Comparison of ENCODE assay signal across 11 mouse cellular contexts in genomic region chr2:128392344-128392743, GRCm38 (mm10).
DNase-seq lines count a peak whose midpoint lies in the region; ATAC-seq and TF ChIP-seq lines count a peak whose summit lies in the region.
"Had no signal": no experiment of that assay in that cellular context is flagged by ENCODE, and none has a peak within 500 bp of the region (broad histone marks: within the 10 kb centered on the region; RNA-seq: fewer than 3 reads in every experiment).

No protein-coding gene starts in this region.

- no peak for TF ChIP-seq CTCF in gastrocnemius, adult 2 months (IDR thresholded peaks at IDR 0.05)

- H3ac ChIP-seq in myocyte (ENCODE audit: control insufficient read depth, insufficient read length) = no peak overlapping the region

- H3K36me3 ChIP-seq in myocyte (ENCODE audit: control insufficient read depth, insufficient read depth) = no peaks in the 10 kb centered on the region
- no peaks in the 10 kb centered on the region for H3K36me3 ChIP-seq in midbrain, embryonic 16.5 days (ENCODE audit: control insufficient read depth, insufficient read depth, low read length)

- no peak for TF ChIP-seq POLR2A in myocyte (IDR thresholded peaks at IDR 0.05; ENCODE audit: insufficient read length, low read depth)

- H3K9me3 ChIP-seq in midbrain, embryonic 16.5 days (replicated peaks; ENCODE audit: control insufficient read depth, low read length, poor library complexity, severe bottlenecking) = no peaks in the 10 kb centered on the region

- peaks cover 10% of the 10 kb centered on the region for H3K4me1 ChIP-seq in midbrain, embryonic 16.5 days (ENCODE audit: control insufficient read depth, insufficient read depth, low read length)

- H3K27me3 ChIP-seq in myocyte (ENCODE audit: control insufficient read depth, insufficient read depth, insufficient read length) = no peaks in the 10 kb centered on the region
- peaks cover 15% of the 10 kb centered on the region for H3K27me3 ChIP-seq in midbrain, embryonic 16.5 days (ENCODE audit: control insufficient read depth, insufficient read depth, low read depth, low read length)

- intact Hi-C loops in gastrocnemius, adult 2 months (cut with DNase I) = loop anchor here (5.0 kb wide), 2 partner anchors 50 to 110 kb away; no protein-coding TSS in a partner anchor

- no peak for DNase-seq in gastrocnemius, adult 2 months
- no peak for DNase-seq in gastrocnemius, postnatal 25 days
- DNase-seq in lung, postnatal 10 days = peak; percentile 39
- no peak for DNase-seq in lung, postnatal 4 days
- DNase-seq in cerebellum, postnatal 25 days = no peak
- DNase-seq: gastrocnemius, postnatal 36 days had no signal

- H3K79me2 ChIP-seq in myocyte (ENCODE audit: control insufficient read depth, insufficient read depth) = peaks cover 93% of the 10 kb centered on the region

- peak overlapping the region; percentile 9; the same call in 1 of the 2 replicates for H3K4me3 ChIP-seq in gastrocnemius, adult 2 months
- no peak overlapping the region for H3K4me3 ChIP-seq in myocyte
- no peak overlapping the region for H3K4me3 ChIP-seq in midbrain, embryonic 16.5 days (ENCODE audit: low read depth, low read length)

- 18% methylated on average over 9 of the region's 9 CpGs for WGBS in midbrain, embryonic 16.5 days

- peak overlapping the region; percentile 18 for H3K4me2 ChIP-seq in myocyte (ENCODE audit: low read depth)
- H3K4me2 ChIP-seq in midbrain, embryonic 16.5 days (ENCODE audit: low read length) = no peak overlapping the region

- peak; percentile 68 for ATAC-seq in granulocyte monocyte progenitor cell, adult 5-6 weeks (replicated peaks; ENCODE audit: poor library complexity, severe bottlenecking)
- no peak for ATAC-seq in midbrain, embryonic 16.5 days

- no peak overlapping the region for H3K9ac ChIP-seq in midbrain, embryonic 16.5 days (ENCODE audit: low read depth, low read length)
- H3K9ac ChIP-seq: liver, embryonic 14.5 days had no signal

- no peak overlapping the region for H3K27ac ChIP-seq in gastrocnemius, adult 2 months
- no peak overlapping the region for H3K27ac ChIP-seq in midbrain, embryonic 16.5 days (ENCODE audit: low read length)
- H3K27ac ChIP-seq: kidney, postnatal 0 days; liver, embryonic 14.5 days had no signal

TF ChIP-seq in myocyte, 11 proteins besides CTCF, POLR2A, EP300 and RAD21:
- TF ChIP-seq USF1 (IDR thresholded peaks at IDR 0.05; ENCODE audit: low read depth) (no peak), MYOD1 (IDR thresholded peaks at IDR 0.05; ENCODE audit: control insufficient read depth in 1 of 3, insufficient read length in 2 of 3, low read depth in 2 of 3) (no peak), TCF3 (IDR thresholded peaks at IDR 0.05; ENCODE audit: insufficient read length, low read depth) (no peak), REST (IDR thresholded peaks at IDR 0.05; ENCODE audit: insufficient read depth, insufficient read length) (no peak), MAX (IDR thresholded peaks at IDR 0.05; ENCODE audit: low read depth) (no peak), TCF12 (IDR thresholded peaks at IDR 0.05; ENCODE audit: insufficient read depth, poor library complexity, severe bottlenecking) (no peak), E2F4 (IDR thresholded peaks at IDR 0.05; ENCODE audit: insufficient read depth) (no peak), POLR2AphosphoS2 (IDR thresholded peaks at IDR 0.05; ENCODE audit: insufficient read length, low read depth) (no peak), MYOG (IDR thresholded peaks at IDR 0.05; ENCODE audit: control insufficient read depth in 1 of 3, insufficient read depth in 1 of 3, insufficient read length in 2 of 3, low read depth in 2 of 3) (no peak), CEBPB (IDR thresholded peaks at IDR 0.05; ENCODE audit: insufficient read depth, poor library complexity, severe bottlenecking) (no peak), SRF (IDR thresholded peaks at IDR 0.05; ENCODE audit: control insufficient read depth, insufficient read length, low read depth) (no peak)
